Mouse (Mus musculus): ENCODE measurements at regions not wholly inside any gene's neighbourhood (a gene's known extent, or its start where the extent isn't known, plus 50 kb on each side); places are given as distances from the start of the nearest gene placed in this dataset. TPM values are rescaled to one million over a fixed set of nuclear protein-coding genes. Genes with fewer than 3 reads are reported as not detected.
"Not testable (repeated sequence)": the region's sequence is repeated elsewhere in the genome, so short reads cannot be mapped to it uniquely, and the experiment has no call there.

GRCm38 (mm10) chr12:23216521-23216920 is 563.5 kb downstream of the Gm10330 start:
- H3K9ac ChIP-seq (replicated peaks; ENCODE audit: low read length, poor library complexity, severe bottlenecking); DNase-seq (ENCODE audit: low spot score); H3K9me3 ChIP-seq (ENCODE audit: low read length); H3K27me3 ChIP-seq (ENCODE audit: insufficient read depth, low read length); H3K36me3 ChIP-seq (ENCODE audit: insufficient read depth, low read length); ATAC-seq (ENCODE audit: low FRiP score); H3K27ac ChIP-seq (ENCODE audit: low read depth, low read length); H3K4me1 ChIP-seq (ENCODE audit: insufficient read depth, low read length); H3K4me3 ChIP-seq (ENCODE audit: low read depth, low read length); H3K4me2 ChIP-seq (ENCODE audit: low read depth, low read length, poor library complexity, severe bottlenecking): not testable (repeated sequence)
- WGBS = 50% methylated on average over 1 of the region's 5 CpGs

- Histone ChIP-seq H3K4me3 (ENCODE audit: low read depth, low read length) (peak overlapping the region; percentile 32), H3K4me2 (ENCODE audit: low read depth, low read length, poor library complexity, severe bottlenecking) (peak overlapping the region; percentile 20; the same call in 1 of the 2 replicates)
- DNase-seq (ENCODE audit: low spot score) = peak; percentile 25
- not testable (repeated sequence) for H3K9ac ChIP-seq (replicated peaks; ENCODE audit: low read length, poor library complexity, severe bottlenecking); H3K4me1 ChIP-seq (ENCODE audit: insufficient read depth, low read length); H3K27me3 ChIP-seq (ENCODE audit: insufficient read depth, low read length); H3K36me3 ChIP-seq (ENCODE audit: insufficient read depth, low read length); H3K9me3 ChIP-seq (ENCODE audit: low read length); ATAC-seq (ENCODE audit: low FRiP score); H3K27ac ChIP-seq (ENCODE audit: low read depth, low read length)
- 4% methylated on average over 31 of the region's 42 CpGs for WGBS
Observed at GRCm38 (mm10) chr12:23189546-23189945, 590.5 kb downstream of the Gm10330 start.

GRCm38 (mm10) chr12:23189110-23189509 is 591.0 kb downstream of the Gm10330 start:
- not testable (repeated sequence) for H3K36me3 ChIP-seq (ENCODE audit: insufficient read depth, low read length); H3K9me3 ChIP-seq (ENCODE audit: low read length); H3K27ac ChIP-seq (ENCODE audit: low read depth, low read length); H3K4me1 ChIP-seq (ENCODE audit: insufficient read depth, low read length); H3K9ac ChIP-seq (replicated peaks; ENCODE audit: low read length, poor library complexity, severe bottlenecking); H3K27me3 ChIP-seq (ENCODE audit: insufficient read depth, low read length); DNase-seq (ENCODE audit: low spot score); ATAC-seq (ENCODE audit: low FRiP score)
- WGBS = 3% methylated on average over 24 of the region's 50 CpGs
- H3K4me2 ChIP-seq (ENCODE audit: low read depth, low read length, poor library complexity, severe bottlenecking) = peak overlapping the region; percentile 20; the same call in 1 of the 2 replicates
- H3K4me3 ChIP-seq (ENCODE audit: low read depth, low read length) = peak overlapping the region; percentile 32

Small RNA genes lying in the stretch of these regions (microRNA-seq; reads per million reads assigned to microRNA genes)
- not detected for gene Gm26140 (ENCODE audit: borderline number of aligned reads)
